Mouse (Mus musculus) skeletal muscle tissue, adult 2 months (tissue): ENCODE data around the gene Hao1.

ENCODE experiments used
- DNase-seq: peaks from one replicate; pipeline ENCODE4 v3.0.0-alpha.2; 2012; ENCODE audit warnings: low read depth, low spot score

Hao1 gene

DNA sequence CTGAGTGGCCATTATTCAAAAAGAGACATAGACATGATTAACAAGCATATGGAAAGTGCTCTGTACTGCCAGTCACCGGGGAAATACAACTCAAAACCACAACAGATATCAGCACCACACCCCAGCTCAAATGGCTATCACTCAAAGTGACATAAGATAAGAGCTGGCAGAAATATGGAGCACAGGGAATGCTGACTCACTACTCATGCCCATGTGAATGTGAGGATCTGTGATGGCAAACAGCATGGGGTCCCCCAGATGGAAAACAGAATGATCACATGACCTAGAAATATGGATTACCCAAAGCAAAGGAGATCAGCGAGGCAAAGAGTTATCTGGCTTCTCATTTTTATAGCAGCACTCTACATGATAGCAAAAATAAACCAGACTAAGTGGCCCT, 89.0 kb downstream of the Hao1 start:
- no peak for DNase-seq

DNA sequence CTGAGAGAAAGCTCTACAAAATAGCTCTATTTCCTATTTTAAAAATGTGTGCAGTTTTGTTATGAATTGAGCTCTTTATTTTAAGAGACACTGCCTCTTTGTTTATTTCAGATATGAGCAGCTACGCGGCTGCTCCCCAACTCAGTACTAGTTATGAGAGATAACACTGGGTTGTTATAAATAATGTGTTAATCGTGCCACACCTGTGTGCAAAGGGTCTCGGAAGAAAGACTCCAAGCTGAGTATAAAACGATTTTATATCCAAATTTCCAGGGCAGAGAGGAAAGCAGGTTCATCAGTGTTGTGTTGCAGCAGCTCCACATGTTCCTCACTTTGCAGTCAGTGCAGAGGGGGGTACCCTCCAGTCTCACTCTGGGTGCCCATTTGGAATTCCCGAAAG, 91.8 kb downstream of the Hao1 start:
- no peak for DNase-seq

DNA sequence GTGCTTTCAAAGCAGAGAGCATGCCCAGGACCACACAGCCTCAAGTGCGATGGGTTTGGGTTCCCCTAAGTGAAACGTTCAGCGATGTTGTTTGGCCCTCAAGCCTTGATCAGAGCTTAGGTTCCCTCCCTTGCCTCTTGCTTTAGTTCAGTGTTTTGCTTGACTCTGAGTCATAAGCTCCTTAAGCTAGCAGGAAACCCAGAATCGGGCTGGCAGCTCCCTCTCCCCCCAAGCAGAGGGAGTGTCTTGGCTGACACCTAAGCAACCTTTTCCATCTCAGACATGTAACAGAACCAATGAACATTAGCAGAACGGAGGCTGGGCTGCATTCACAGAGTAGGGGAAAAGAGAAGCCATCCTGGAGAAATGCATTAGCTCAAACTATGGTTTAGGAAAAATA, 93.3 kb downstream of the Hao1 start:
- no peak for DNase-seq

DNA sequence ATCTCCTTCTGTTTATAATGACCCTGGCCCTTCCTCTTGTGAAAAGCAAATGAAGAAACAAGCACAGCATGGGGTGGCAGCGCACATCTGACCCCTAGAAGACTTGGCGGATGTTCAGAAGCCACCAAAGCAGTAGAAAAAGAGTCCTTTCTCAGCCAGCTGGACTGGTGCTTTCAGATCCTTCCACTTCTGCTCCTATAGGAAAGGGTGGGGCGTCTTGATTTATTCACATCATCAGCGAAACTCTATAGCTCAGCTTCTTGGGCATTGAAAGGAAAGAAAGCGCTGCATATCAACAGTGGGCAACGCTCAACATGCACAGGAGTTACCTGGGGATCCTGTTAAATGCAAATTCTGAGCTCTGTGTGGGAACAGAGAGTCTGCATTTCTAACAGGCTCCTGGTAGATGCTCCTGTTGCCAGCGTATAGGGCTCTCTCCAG, 98.1 kb downstream of the Hao1 start:
- DNase-seq: no peak

DNA sequence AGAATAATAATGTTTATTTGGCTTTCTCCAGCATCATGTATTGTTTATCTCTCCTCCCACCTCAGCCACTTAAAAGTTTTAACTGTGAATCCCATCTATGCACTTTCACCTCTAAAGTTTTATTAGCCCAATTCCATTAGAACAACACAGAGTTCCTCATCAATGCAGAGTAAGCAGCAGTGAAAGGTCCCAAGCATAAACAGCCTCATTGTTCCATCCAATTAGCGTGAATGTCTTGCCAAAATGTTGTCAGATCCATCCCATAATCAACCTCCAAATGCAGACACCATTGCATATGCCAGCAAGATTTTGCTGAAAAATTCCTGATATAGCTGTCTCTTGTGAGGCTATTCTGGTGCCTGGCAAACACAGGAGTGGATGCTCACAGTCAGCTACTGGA, 101.4 kb downstream of the Hao1 start:
- no peak for DNase-seq

DNA sequence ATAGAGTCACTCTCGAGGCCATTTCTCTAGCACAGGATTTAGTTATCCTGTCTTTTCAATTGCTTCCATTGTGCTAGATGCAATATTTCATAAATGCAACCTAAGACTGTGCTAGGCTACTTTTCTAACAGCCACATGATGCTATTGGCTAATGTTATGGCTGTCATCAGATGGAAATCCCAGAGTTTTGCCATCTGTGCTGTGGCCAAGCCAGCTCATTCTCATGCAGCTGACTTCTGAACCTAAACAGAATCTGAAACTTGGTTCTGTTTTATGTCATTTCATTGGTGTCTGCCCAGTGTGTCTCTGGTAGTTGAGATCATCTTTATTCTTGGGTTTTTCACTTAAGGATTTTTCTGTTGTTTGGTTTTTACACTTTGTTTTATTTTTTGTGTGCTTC, 103.2 kb downstream of the Hao1 start:
- DNase-seq: no peak
